Mouse (Mus musculus) neural tube, embryonic 15.5 days (tissue): ENCODE data around the gene Dpp8. TPM values are rescaled to one million over a fixed set of nuclear protein-coding genes. Genes with fewer than 3 reads are reported as not detected.

Experiments used
- ATAC-seq: fragments of 200-750 bp; cut with Nextera tagmentation; 2 replicates; pipeline ENCODE4 v1.8.0; 2017; ENCODE audit warnings: mild to moderate bottlenecking, moderate TSS enrichment, moderate library complexity; ENCODE audit not compliant: low FRiP score
- H3K27ac ChIP-seq: fragments of 300-500 bp; sonication (generic); replicated peaks from 2 replicates; pipeline ENCODE4 v1.5.1; 2015; ENCODE audit warnings: mild to moderate bottlenecking, inconsistent platforms
- H3K27me3 ChIP-seq: fragments of 300-500 bp; sonication (generic); replicated peaks from 2 replicates; pipeline ENCODE4 v1.6.1; 2015; ENCODE audit warnings: inconsistent platforms
- H3K36me3 ChIP-seq: fragments of 300-500 bp; sonication (generic); 2 replicates; pipeline ENCODE4 v1.6.1; 2015; ENCODE audit warnings: inconsistent platforms
- H3K4me1 ChIP-seq: fragments of 300-500 bp; sonication (generic); 2 replicates; pipeline ENCODE4 v1.6.1; 2015; ENCODE audit warnings: inconsistent platforms
- H3K4me2 ChIP-seq: fragments of 300-500 bp; sonication (generic); 2 replicates; pipeline ENCODE4 v1.6.1; 2015; ENCODE audit warnings: inconsistent platforms, mild to moderate bottlenecking, moderate library complexity
- H3K4me3 ChIP-seq: fragments of 300-500 bp; sonication (generic); replicated peaks from 2 replicates; pipeline ENCODE4 v1.5.1; 2015; ENCODE audit warnings: mild to moderate bottlenecking, inconsistent platforms
- H3K9ac ChIP-seq: fragments of 300-500 bp; sonication (generic); replicated peaks from 2 replicates; pipeline ENCODE4 v1.6.1; 2015; ENCODE audit warnings: mild to moderate bottlenecking, inconsistent platforms
- H3K9me3 ChIP-seq: fragments of 300-500 bp; sonication (generic); replicated peaks from 2 replicates; pipeline ENCODE4 v1.6.1; 2016; ENCODE audit warnings: inconsistent platforms
- WGBS: fragments of 180-500 bp; shearing (Covaris S2); methylation state at CpG from one replicate; pipeline ENCODE4 v1.1.7; 2015; ENCODE audit warnings: mixed read lengths; 5-methylcytosine and 5-hydroxymethylcytosine counted together
- polyA plus RNA-seq: library from polyadenylated mRNA; unstranded; fragments of >200 nt; fragmentation: Nextera tagmentation; extraction: Ambion mirVana; gene quantifications from 2 replicates; pipeline ENCODE4 v1.2.1, GENCODE M21; 2015

The Dpp8 gene
- polyA plus RNA-seq, 1 experiment from 2014 or later = 32.9 TPM

DNA sequence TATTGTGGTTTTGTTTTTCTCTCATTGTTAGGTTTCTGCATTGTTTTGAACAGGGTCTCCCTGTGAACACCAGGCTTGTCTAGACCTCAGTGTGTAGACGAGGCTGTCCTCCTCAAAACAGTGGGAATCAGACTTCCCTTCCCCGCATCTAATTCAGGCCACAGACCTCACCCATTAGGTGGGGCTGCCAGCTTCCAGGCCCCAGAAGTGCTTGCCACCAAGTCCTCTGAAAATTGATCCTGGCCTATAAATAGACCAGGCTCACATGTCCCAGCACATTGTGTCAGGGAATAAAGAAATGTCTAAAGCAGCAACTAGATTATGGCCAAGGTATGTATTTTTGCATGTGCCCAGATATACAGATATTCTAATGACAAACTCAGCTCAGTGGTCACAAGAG is 83.7 kb downstream of the Dpp8 start:
- Histone ChIP-seq H3K27ac (no peak overlapping the region), H3K4me2 (no peak overlapping the region), H3K9ac (no peak overlapping the region), H3K36me3 (peaks cover 38% of the 10 kb centered on the region), H3K27me3 (no peaks in the 10 kb centered on the region), H3K4me3 (no peak overlapping the region), H3K9me3 (no peaks in the 10 kb centered on the region), H3K4me1 (no peaks in the 10 kb centered on the region)
- no peak for ATAC-seq
- WGBS = 73% methylated on average over 2 of the region's 2 CpGs

DNA sequence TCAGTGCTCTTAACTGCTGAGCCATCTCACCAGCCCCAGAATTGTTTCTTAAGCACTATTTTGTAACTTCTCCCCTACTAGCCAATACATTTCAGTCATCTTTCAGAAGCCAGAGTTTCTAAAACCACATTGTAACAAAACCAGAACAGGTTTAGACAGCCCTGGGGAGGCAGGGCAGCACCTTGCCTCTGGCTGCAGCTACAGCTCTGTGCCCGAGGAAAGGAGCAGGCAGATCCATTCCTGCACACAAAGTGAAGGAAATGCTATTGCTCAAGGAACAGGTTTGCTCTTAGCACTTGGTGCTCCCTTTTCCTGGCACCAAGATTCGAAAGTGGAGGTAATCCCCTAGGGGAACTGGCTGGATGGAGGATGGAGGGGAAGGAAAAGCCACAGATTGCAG is 85.3 kb downstream of the Dpp8 start:
- no peak for ATAC-seq
- H3K4me3 ChIP-seq = no peak overlapping the region
- WGBS = 71% methylated on average over 2 of the region's 2 CpGs

DNA sequence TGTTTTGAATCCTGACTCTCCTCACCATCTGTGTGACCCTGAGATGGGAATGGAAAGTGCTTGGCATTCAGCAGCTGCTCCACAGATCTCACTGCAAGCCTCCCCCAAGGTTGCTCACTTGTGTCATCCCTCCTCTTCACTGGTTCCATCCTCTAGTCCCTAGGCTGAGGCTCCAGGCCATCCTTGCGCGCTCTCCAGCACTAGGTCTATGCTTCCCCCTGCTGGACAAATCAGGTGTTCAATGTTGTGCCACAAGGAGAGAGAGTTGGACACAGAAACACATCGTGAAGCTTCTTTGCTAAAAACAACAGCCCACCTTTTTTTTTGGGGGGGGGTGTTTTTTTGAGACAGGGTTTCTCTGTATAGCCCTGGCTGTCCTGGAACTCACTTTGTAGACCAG is 88.7 kb downstream of the Dpp8 start:
- 12% methylated on average over 3 of the region's 3 CpGs for WGBS
- peaks cover 30% of the 10 kb centered on the region for H3K36me3 ChIP-seq
- peak; percentile 48; the same call in 1 of the 2 replicates for ATAC-seq
- H3K4me3 ChIP-seq = no peak overlapping the region
- H3K9me3 ChIP-seq = no peaks in the 10 kb centered on the region
- no peak overlapping the region for H3K4me2 ChIP-seq
- H3K27me3 ChIP-seq = peaks cover 20% of the 10 kb centered on the region
- H3K9ac ChIP-seq = no peak overlapping the region
- H3K4me1 ChIP-seq = peaks cover 9% of the 10 kb centered on the region
- H3K27ac ChIP-seq = no peak overlapping the region

More for the DNA sequence above, 85.3 kb downstream of the Dpp8 start:
- H3K9me3 ChIP-seq = no peaks in the 10 kb centered on the region
- no peak overlapping the region for H3K27ac ChIP-seq
- H3K9ac ChIP-seq = no peak overlapping the region
- H3K27me3 ChIP-seq = peaks cover 8% of the 10 kb centered on the region; the same call in 1 of the 2 replicates
- no peak overlapping the region for H3K4me2 ChIP-seq
- peaks cover 38% of the 10 kb centered on the region for H3K36me3 ChIP-seq
- H3K4me1 ChIP-seq = no peaks in the 10 kb centered on the region

DNA sequence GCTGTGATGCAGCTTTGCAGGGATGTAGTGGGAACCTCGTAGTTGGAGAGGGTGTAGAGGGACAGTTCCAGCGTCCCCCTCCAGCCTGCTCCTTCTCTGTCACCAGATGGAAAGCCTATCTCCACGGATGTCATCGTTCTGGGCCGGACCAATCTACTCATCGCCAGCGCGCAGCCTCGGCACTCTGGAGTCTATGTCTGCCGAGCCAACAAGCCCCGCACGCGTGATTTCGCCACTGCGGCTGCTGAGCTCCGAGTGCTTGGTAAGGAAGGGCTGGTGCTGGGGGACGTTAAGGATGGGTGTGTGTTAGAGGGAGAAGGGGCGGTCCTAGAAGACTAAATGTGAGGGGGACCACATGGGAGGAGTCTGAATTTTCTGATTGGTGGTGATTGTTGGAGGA is 90.3 kb downstream of the Dpp8 start:
- Histone ChIP-seq H3K9me3 (no peaks in the 10 kb centered on the region), H3K9ac (no peak overlapping the region), H3K4me1 (peaks cover 9% of the 10 kb centered on the region), H3K4me3 (0 out of 2 replicates have a peak overlapping the region, but pooled peaks have one; percentile 10), H3K4me2 (peak overlapping the region; percentile 27), H3K27ac (no peak overlapping the region; the same call in 1 of the 2 replicates), H3K36me3 (peaks cover 25% of the 10 kb centered on the region), H3K27me3 (peaks cover 20% of the 10 kb centered on the region)
- ATAC-seq = no peak
- 14% methylated on average over 18 of the region's 18 CpGs for WGBS

DNA sequence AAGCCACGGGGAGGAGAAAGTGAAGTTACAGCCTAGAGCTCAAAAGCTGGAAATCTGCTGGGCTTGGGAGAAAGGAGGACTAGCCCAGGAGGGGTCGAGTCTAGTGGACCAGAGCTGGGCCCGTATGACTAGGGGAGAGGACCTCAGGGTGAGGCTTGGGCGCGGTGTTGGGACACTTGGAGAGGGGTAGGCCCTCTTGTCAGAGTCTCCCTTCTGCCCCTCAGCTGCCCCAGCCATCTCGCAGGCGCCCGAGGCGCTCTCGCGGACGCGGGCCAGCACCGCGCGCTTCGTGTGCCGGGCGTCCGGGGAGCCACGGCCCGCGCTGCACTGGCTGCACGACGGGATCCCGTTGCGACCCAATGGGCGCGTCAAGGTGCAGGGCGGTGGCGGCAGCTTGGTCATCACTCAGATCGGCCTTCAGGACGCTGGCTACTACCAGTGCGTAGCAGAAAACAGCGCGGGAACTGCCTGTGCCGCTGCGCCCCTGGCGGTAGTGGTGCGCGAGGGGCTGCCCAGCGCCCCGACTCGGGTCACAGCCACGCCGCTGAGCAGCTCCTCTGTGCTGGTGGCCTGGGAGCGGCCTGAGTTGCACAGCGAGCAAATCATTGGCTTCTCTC is 91.4 kb downstream of the Dpp8 start:
- H3K4me2 ChIP-seq = peak overlapping the region; percentile 71
- peaks cover 20% of the 10 kb centered on the region for H3K27me3 ChIP-seq
- H3K9me3 ChIP-seq = no peaks in the 10 kb centered on the region
- no peak overlapping the region for H3K27ac ChIP-seq
- ATAC-seq = no peak
- peak overlapping the region; percentile 35 for H3K4me3 ChIP-seq
- peaks cover 12% of the 10 kb centered on the region for H3K4me1 ChIP-seq
- peaks cover 16% of the 10 kb centered on the region for H3K36me3 ChIP-seq
- 3% methylated on average over 47 of the region's 48 CpGs for WGBS
- peak overlapping the region; percentile 34 for H3K9ac ChIP-seq

DNA sequence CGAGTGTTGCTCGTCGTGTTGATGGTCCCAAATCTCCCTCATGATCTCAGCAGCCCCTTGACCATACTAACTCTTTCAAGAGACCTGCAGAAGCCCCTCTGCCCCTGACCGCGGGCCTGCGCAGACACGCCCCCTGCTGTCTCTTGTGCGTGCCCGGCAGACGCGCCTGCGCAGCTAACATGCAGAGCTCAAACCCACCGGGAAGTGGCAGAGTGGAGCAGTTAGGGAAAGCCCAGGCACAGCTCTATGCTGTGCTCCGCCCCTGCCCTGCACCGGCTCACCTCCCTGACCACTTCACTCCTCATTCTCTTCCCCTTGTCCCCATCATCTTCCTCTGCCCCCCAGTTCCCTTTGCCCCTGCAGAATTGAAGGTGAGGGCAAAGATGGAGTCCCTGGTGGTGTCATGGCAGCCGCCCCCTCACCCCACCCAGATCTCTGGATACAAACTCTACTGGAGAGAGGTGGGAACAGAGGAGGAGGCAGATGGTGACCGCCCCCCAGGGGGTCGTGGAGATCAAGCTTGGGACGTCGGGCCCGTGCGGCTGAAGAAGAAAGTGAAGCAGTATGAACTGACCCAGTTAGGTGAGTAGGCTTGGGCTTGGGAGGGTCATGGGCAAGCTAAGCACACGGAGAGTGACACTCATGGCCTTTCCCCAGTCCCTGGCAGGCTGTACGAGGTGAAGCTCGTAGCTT is 96.1 kb downstream of the Dpp8 start:
- peaks cover 14% of the 10 kb centered on the region for H3K36me3 ChIP-seq
- H3K4me1 ChIP-seq = peaks cover 10% of the 10 kb centered on the region
- ATAC-seq = no peak
- H3K27me3 ChIP-seq = peaks cover 9% of the 10 kb centered on the region
- H3K9ac ChIP-seq = no peak overlapping the region
- H3K4me2 ChIP-seq = peak overlapping the region; percentile 5
- no peak overlapping the region for H3K4me3 ChIP-seq
- no peak overlapping the region for H3K27ac ChIP-seq
- H3K9me3 ChIP-seq = no peaks in the 10 kb centered on the region
- 10% methylated on average over 25 of the region's 25 CpGs for WGBS

DNA sequence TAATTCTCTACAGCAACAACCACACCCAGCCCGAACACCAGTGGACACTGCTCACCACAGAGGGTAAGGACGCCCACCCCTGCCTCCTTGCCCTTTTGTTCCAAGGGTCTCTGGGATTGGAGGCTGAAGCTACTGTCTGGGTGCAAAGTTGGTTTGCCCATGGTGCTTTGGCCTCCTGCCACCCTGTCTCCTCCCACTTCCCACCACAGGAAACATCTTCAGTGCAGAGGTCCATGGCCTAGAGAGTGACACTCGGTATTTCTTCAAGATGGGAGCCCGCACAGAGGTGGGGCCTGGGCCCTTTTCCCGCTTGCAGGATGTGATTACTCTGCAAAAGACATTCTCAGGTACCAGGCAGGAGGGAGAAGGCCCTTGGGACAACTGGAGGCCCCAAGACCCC is 99.5 kb downstream of the Dpp8 start:
- Histone ChIP-seq H3K4me2 (no peak overlapping the region), H3K9ac (no peak overlapping the region), H3K27me3 (peaks cover 4% of the 10 kb centered on the region; the same call in 1 of the 2 replicates), H3K27ac (no peak overlapping the region), H3K4me3 (no peak overlapping the region), H3K4me1 (0 out of 2 replicates have a peak, but pooled peaks cover 5% of the 10 kb centered on the region), H3K36me3 (peaks cover 18% of the 10 kb centered on the region), H3K9me3 (no peaks in the 10 kb centered on the region)
- ATAC-seq = no peak
- 90% methylated on average over 5 of the region's 5 CpGs for WGBS

Other genes with a start within 250 kb of the Dpp8 start
- 9.0 and 10.2 TPM in 2 replicates for gene Dennd4a, start 221.1 kb upstream of the Dpp8 start, polyA plus RNA-seq
- gene Slc24a1, start 80.8 kb upstream of the Dpp8 start, polyA plus RNA-seq = 0.05 and 0.06 TPM in 2 replicates
- gene Ints14, start 71.5 kb upstream of the Dpp8 start, polyA plus RNA-seq = 32.2 and 38.6 TPM in 2 replicates
- gene Hacd3, start 10.7 kb upstream of the Dpp8 start, polyA plus RNA-seq = 216 and 238 TPM in 2 replicates
- gene Igdcc4, start 69.1 kb downstream of the Dpp8 start, polyA plus RNA-seq = 15.1 and 17.8 TPM in 2 replicates
- gene Igdcc3, start 108.8 kb downstream of the Dpp8 start, polyA plus RNA-seq = 7.9 and 8.9 TPM in 2 replicates
- gene Parp16, start 162.9 kb downstream of the Dpp8 start, polyA plus RNA-seq = 6.4 and 8.9 TPM in 2 replicates
- 0.58 and 0.79 TPM in 2 replicates for gene Cilp, start 232.8 kb downstream of the Dpp8 start, polyA plus RNA-seq